Mouse (Mus musculus): ENCODE measurements around the gene Rpl13a. TPM values are rescaled to one million over a fixed set of nuclear protein-coding genes. Genes with fewer than 3 reads are reported as not detected.

Gene Rpl13a
- polyA plus RNA-seq (2015; fragmentation: Nextera tagmentation; extraction: Ambion mirVana) = 2,581 and 2,590 TPM in 2 replicates

DNA sequence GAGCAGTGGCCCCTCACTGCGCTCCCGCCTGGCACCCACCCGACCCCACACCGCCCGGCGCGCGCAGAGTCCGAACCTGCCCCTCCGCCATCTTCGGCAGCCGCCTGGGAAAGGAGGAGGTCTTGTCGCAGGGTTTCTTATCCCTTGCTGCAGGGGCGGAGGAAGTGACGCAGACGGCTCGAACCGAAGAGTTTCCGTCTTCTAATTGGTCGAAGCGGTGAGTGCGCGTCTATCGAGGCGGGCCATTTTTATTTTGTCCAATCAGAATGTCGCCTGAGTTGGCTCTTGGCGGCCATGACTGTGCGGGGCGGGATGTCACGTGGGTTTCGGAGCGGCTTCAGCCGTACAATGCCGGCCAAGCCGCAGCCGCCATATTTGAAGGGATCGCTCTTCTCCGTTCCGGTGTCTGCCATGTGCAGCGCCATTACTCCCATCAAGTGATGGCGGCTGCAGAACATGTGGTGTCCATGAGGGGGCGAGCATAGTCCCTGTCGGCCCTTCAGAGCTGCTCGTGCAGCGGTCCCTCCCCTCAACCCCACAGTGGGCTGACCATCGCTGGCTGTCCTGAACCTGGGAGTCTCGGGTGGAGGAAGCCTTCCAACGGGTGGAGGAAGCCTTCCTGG, at the start of gene Rpl13a:
Gene Rpl13a (minus strand): TSS at position 138 of the 623 bp plus-strand sequence.
- peak; percentile 100 for DNase-seq (ENCODE audit: low spot score)

DNA sequence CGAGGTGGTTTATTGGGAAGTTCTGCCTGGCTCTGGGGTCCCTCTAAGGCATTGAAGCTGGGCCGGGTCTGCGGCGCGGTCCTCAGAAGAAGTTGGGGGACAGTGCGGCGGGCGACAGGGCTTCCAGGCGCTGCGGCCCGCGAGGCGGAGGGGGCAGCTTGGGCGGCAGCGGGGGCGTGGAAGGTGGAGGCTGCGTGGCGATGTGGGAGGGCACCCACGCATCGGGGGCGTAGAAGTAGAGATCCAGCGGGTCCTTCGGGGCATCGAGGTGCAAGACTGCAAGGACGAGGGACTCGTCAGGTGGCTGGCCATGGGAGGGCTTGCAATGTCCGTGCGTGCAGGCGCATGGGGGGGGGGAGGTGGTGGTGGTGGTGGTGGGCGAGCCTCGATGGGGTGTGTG, 47.8 kb upstream of the Rpl13a start:
- no peak for DNase-seq (ENCODE audit: low spot score)

DNA sequence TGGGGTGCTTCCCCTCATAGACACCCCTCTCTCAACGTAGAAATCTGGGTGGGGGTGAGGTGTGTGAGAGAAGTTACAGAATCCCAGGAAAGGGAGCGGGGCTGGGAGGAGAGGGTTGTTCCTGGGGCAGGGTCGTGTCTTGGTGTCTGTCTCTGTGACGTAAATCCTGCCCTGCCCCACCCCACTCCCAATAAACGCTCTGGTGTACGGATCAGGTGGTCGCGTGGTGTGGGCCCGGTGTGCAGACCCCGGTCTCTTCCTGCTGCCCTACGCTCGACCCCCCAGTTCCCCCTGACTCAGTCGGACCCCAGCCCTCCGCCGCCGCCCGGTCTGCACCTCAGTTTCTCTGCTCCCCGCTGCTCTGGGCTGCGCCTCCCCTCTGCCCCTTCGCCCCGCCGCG, 47.4 kb upstream of the Rpl13a start:
- no peak for DNase-seq (ENCODE audit: low spot score)

DNA sequence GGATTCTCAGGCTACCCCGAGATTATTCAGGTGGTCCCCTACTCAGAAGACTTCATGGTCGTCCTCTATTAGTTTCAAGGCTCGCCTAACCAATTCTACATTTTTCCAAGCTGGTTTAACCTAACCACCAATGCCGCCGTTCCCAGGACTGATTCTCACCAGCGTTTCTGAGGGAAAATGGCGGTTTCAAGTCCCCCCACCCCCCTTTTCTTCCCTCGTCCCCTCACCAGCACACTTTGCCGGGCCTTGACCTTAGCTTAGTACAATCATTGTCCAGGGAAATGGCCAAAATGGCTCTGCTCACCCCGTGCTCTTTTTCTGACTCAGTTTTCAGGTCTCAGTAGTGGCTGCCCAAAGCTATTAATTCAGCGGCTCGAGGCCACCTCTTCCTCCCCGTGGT, 46.8 kb upstream of the Rpl13a start:
- no peak for DNase-seq (ENCODE audit: low spot score)

DNA sequence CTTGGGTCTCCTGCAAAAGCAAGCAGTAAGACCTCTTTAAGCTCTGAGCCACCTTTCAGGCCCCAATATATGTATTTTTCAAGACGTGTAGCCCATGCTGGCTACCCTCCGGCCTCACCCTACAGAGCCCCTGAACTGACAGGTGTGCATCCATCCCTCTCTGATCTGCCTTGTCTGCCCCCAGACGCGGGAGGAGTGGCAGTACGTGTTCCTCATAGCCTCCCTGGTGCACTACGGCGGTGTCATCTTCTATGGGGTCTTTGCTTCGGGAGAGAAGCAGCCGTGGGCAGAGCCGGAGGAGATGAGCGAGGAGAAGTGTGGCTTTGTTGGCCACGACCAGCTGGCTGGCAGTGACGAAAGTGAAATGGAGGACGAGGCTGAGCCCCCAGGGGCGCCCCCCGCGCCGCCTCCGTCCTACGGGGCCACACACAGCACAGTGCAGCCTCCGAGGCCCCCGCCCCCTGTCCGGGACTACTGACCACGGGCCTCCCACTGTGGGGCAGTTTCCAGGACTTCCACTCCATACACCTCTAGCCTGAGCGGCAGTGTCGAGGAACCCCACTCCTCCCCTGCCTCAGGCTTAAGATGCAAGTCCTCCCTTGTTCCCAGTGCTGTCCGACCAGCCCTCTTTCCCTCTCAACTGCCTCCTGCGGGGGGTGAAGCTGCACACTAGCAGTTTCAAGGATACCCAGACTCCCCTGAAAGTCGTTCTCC, 46.2 kb upstream of the Rpl13a start:
- no peak for DNase-seq (ENCODE audit: low spot score)

DNA sequence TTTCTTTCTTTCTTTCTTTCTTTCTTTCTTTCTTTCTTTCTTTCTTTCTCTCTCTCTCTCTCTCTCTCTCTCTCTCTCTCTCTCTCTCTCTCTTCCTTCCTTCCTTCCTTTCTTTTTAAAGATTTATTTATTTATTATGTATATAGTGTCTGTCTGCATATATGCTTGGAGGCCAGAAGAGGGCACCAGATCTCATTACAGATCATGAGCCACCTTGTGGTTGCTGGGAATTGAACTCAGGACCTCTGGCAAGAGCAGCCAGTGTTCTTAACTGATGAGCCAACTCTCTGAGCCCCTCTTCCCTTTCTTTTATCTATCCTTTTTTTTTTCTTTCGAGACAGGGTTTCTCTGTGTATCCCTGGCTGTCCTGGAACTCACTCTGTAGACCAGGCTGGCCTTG, 45.2 kb upstream of the Rpl13a start:
- DNase-seq (ENCODE audit: low spot score) = peak; percentile 54

DNA sequence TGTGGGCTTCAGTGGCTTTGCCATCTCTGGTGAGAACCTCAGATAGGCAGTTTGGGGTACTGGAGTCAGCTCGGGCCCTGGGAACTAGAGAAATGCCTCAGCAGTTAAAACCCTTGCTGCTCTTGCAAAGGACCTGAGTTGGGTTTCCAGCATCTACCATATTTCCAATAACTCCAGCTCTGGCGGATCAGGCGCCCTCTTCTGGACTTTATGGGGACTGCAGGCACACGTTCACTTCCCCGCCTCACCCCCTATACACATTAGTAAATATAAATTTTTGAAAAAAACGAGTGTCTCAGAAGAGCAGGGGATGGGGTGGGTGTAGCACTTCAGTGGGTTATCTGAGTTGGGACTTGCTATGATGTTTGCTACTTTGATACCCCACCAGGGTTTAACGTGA, 44.4 kb upstream of the Rpl13a start:
- peak; percentile 34 for DNase-seq (ENCODE audit: low spot score)

DNA sequence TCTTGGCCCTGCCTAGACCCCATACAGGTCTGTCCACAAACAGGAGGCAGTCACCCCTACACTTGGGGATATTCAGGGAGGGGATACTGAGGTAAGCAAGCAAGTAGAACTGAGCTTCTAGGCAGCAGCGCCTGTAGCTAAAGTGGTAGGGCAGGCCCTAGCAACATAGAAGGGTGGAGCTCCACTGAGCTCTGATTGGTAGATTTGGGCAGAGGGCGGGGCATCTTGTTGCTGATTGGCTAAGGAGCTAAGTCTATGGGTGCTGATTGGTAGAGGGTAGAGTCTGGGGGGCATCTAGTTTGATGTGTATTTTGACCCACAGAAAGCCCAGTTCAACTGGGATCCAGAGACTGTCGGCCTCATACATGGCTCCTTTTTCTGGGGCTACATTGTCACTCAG, 40.9 kb upstream of the Rpl13a start:
- no peak for DNase-seq (ENCODE audit: low spot score)

DNA sequence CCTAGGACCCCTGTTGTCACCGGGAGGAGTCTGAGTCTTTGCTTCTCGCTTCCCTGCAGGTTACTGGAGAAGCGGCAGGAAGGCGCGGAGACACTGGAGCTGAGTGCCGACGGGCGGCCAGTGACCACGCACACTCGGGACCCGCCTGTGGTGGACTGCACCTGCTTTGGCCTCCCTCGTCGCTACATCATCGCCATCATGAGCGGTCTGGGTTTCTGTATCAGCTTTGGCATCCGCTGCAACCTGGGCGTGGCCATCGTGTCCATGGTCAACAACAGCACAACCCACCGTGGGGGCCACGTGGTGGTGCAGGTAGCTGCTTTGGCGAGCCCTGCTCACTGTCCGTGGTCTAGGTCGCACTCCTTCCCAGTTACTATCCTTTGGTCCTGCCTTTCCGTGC, 40.1 kb upstream of the Rpl13a start:
- no peak for DNase-seq (ENCODE audit: low spot score)

DNA sequence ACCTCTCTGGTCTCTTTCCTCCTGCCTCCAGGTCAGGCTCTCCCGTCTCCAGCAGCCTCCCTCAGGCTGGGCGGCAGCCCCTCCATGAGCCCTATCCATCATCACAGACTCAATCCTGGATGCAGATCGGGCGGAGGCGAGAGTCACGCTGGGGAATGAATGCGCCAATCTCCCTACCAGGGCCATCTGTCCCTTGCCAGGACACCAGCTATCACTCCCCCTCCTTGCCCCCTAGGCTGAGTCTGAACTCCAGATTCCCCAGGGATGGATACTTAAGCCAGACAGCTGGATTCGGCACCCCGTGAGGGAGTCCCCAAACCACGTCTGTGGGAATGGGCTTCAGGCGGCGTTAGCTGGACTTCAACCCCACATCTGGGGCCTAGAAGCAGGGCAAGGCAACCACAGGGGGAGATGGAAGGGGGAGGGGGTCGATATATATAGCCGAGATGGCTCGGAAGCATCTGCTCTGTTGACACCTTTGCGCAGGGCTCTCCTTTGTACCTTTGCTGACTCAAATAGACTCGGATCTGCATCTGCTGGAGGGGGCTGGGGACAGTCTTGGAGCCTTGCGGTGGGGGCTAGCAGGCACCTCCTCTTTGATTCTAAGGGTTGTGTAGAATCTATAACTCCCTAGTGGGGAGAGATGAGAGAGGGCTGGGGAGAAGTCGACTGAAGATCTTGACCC, 39.3 kb upstream of the Rpl13a start:
- no peak for DNase-seq (ENCODE audit: low spot score)

DNA sequence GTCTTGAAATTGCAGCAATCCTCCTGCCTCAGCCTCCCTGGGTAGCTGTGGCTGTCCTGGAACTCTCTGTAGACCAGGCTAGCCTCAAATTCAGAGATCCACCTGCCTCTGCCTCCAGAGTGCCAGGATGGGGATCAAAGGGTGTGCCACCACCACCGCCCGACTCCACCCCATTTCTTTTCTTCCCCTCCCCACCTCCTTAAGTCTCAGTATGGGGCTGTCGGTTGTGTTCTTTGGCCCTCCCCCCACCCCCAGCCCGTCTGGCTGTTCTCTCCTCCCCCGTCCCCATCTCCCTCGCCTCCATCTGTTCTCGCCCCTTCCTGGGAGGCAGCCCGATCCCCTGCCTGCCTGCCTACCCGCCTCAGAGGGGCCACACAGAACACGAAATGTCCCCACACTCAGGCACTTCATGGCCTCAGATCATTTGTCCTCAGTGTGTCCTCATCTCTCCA, 38.4 kb upstream of the Rpl13a start:
- no peak for DNase-seq (ENCODE audit: low spot score)

DNA sequence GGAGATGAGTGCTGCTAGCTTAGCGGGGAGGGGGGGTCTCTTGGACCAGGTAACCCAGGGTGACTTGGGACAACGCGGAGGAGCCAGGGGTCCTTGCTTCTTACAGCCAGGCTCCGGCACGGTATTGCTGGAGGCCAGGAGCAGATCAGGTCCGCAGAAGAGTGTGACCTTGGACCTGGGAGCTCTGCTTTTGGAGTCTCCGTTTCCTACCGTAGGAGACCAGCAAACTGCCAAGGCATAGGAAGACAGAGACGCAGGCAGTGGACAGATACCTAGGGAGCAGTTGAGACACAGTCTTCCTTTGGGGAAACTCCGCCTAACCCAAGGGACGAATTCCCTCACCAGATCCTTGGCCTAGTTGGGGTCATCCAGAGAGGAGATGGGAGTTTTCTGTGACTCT, 37.1 kb upstream of the Rpl13a start:
- no peak for DNase-seq (ENCODE audit: low spot score)

DNA sequence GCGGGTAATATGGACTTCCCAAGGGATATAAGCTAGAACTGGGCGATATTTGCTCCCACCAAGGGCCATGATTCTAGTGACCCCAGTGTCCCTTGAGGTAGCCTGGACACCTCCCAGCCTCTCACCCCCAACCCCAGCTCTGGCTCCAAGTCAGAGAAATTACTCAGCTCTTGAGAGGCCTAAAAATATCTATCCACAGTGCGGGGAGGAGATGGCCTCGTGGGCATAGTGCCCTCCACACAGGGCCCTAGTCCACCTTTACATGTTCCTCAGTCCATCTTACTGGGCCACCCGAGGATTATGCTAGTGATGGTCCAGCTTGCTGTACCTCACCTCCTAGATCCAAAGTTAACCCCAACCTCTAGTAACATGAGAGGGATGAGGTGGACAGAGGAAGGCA, 36.3 kb upstream of the Rpl13a start:
- DNase-seq (ENCODE audit: low spot score) = no peak

DNA sequence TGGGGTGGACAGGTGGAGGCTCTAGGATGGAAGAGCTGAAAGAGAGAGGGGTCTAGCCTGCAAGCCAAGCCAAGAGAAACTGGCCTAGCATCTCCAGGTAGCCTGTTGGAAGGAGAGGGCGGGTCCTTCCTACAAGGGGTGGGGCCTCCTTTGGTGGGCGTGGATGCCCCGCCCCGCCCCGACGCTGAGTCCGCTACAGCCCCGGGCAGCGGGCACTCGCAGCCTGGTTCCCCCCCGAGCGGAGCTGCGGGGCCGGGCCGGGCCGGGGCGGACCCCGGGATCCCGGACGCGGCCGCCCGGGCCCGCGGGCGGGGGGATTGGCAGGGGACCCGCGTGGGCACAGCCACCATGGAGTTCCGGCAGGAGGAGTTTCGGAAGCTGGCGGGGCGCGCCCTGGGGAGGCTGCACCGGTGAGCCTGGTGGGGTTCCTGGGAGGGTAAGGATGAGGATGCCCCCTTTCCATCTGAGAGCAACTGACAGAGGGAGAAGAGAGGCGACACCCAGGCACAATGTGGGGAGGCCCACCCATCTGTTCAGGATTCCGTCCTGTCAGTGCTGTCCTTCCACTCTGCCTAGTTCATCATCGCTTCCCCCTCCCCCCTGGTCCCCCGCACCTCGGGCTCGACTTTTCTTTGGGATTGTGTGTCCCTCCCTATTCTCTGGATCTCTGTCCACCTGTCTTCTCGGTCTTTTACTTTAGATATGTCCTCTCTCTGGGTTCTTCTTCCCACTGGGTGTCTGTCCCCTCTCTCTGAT, 35.4 kb upstream of the Rpl13a start, which contains the start of gene Slc17a7:
Gene Slc17a7 (plus strand): TSS at position 215 of the 756 bp plus-strand sequence.
- peak; percentile 26 for DNase-seq (ENCODE audit: low spot score)

DNA sequence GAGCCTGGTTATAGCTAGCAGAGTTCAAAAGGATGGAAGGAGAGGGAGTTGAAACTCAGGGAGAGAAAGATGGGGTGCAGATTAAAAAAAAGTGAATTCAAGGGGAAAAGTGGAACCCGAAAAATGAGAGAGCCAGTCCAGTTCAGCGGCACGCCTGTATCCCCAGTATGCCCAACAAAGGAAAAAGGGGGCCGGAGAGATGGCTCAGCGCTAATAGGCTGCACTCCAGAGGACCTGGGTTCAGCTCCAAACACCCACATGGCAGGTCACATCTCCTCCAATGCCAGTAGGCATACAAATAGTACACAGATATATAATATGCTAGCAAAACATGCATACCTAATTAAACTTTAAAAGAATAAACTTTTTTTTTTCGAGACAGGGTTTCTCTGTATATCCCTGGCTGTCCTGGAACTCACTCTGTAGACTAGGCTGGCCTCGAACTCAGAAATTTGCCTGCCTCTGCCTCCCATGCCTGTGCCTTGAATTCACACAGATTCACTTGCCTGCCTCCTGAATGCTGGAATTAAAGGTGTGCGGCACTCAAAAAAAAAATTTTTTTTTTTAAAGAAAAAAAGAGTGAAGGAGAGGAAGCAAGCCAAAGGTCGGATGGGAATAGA, 34.5 kb upstream of the Rpl13a start:
- DNase-seq (ENCODE audit: low spot score) = no peak

DNA sequence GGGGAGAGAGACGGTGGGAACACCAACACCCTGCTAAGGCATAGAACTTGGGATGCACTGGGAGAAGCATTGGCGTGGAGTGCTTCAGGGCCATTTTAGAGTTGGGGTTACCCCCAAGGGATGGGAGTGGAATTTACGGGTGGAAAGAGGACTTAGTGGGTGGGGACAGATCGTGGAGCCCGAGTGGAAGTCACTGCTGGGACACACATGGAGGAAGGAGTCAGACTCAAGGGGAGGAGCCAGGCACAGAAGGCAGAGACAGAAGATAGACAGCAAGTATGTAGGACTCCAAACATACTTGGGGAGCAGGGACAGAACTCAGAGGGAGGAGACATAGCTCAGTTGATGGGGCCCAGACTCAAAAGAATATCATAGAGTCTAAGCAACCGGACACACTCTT, 34.0 kb upstream of the Rpl13a start:
- no peak for DNase-seq (ENCODE audit: low spot score)

DNA sequence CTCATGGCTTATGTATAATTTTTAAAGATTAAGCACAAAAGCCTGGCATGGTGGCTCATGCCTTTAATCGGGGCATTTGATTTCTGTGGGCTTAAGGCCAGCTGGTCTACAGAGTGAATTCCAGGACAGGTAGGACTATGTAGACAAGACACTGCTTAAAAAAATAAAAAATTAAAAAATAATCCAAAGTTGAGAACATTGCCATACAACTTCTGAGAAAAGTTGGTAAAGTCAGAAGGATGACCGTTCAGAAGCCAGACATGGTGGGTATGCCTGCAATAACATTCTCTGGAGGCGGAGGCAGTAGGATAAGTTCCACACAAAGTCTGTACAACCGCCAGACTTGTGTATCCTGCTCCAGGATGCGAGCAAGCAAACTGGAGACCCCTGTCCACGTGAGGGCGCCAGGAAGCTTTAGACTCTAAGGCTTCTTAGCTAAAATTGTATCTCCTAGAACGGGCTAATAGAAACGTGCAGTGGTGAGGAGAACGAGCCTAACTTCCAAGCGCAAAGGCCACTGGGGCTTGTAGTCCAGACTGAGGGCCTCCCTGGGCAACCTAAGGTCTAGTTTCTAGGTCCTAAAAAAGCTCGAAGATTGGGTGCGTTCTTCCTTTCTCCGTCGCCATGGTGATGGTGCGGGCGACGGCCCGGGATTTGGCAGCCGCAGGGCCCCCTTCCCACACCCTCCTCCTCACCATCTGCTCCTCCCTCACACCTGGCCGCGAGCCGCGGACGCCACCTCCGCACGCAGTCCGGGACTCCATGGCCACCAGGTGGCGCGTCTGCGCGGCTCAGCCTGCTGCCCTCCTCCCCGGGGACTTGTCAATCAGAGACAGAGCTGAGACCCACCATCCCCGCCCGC, 33.3 kb upstream of the Rpl13a start:
- peak; percentile 87 for DNase-seq (ENCODE audit: low spot score)

DNA sequence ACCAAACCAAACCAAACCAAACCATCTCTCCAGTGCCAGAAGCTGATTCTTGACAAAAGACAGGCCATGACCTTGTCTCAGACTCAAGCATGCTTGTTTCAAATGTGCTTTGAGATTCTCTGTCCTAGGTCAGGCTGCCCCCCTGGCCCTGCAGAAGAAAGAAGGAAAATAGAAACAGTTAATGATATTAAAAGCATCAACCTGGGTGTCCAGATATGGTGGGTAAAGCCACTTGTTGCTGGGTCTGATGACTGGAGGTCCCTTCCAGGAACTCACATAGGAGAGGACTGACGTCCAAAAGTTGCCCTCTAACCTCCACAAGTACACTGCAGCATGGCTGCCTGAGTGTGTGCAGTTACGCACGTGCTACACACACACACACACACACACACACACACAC, 32.3 kb upstream of the Rpl13a start:
- DNase-seq (ENCODE audit: low spot score) = no peak

DNA sequence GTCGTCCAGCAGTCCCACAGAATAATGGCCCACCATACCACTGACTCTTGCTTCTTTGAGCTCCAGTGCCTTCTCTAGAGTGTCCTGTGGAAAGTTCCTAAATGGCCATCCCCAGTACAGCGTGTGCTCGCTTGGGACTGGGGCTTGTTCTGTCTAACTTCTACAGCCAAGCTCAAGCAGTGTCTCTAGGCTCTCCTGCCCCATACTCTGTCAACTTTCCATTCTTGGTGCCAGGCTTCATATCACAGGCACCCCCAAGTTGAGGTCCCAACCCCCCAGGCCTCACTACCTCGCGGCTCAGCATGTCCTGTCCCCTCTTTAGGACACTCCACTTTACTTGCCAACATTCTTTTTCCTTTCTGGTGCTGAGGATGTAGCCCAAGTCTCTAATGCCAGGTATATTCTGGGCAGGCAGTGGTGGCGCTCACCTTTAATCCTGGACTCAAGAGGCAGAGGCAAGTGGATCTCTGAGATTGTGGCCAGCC, 31.8 kb upstream of the Rpl13a start:
- DNase-seq (ENCODE audit: low spot score) = no peak

DNA sequence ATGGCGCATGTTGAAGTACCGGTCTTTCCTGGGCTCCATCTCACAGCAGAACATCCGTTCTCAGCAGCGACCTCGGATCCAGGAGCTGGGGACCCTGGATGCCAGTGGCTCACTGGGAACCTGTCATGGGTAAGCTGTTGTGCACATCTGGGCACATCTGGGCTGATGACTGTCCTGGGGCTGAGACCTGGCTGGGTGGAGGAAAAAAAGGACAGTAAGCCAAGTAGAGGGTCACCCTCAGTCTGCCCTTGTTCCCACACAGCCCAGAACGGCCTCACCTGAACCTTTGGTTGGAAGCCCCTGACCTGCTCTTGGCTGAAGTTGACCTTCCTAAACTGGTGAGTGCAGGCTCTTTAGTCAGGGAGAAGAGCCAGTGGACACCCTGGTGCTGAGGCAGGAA, 30.4 kb upstream of the Rpl13a start:
- DNase-seq (ENCODE audit: low spot score) = no peak
